Mouse (Mus musculus) spleen, adult 2 months (tissue): ENCODE measurements around the gene Mns1.

ENCODE experiments used
- CTCF ChIP-seq: fragments of 200-500 bp; IDR thresholded peaks from 2 replicates; pipeline ENCODE4 v1.5.1; 2011; ENCODE audit warnings: mild to moderate bottlenecking, inconsistent platforms; ENCODE audit not compliant: insufficient read depth, insufficient read length, insufficient replicate concordance; ENCODE audit errors: extremely low read depth
- POLR2A ChIP-seq: fragments of 200-500 bp; IDR thresholded peaks from 2 replicates; pipeline ENCODE4 v1.6.1; 2011; ENCODE audit warnings: low read depth, low read length, inconsistent platforms

DNA sequence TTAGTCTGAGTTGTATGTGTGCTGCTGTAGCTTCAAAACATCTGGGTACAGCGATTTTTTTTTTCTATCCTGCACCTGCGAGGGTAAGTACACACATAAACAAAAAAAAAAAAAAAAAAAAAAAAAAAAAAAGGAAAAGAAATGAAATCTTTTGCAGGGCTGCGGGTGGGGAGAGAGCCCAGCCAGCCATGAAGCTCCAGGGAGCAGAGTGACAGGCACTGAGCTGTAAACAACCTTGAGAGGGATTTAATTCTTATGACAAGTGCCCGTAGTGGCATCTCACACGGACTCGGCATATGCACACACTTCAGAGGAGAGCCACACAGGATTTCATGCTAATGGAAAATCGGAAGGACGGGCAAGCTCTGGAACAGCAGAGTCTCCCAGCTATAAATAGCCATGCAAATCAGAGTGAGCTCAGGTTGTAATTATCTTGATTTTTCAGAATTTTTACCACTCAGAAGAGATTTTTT is 43.9 kb upstream of the Mns1 start:
- TF ChIP-seq CTCF = no peak
- no peak for TF ChIP-seq POLR2A
